Mouse (Mus musculus): ENCODE results near the gene 2310011J03Rik.

2310011J03Rik gene

GRCm38 (mm10) chr10:80292251-80293146, 27.8 kb downstream of the 2310011J03Rik start, which contains the start of gene Rps15:
Rps15 (plus strand) TSS chr10:80292453.
- DNase-seq (ENCODE audit: low spot score): peak; percentile 98

GRCm38 (mm10) chr10:80288657-80289056, 31.7 kb downstream of the 2310011J03Rik start:
- no peak for DNase-seq (ENCODE audit: low spot score)

DNA sequence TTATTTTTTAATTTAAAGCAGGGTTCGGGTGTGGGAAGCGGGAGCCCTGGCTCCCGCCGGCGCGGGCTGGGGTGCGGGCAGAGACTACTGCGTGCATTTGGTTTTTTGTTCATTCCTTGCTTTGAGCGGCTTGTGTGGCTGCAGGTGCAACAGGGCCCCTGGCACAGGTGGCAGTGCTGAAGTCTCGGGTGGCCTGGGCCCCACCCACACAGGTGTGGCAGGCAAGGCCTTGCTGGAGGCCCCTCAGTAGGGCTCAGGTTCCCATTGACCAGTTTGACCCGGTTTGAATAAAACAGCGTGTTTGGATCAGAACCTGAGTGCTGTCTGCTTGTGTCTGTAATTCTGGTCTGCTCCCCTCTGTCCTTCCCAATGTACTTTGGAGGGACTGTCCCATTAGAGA, 32.2 kb downstream of the 2310011J03Rik start:
- DNase-seq (ENCODE audit: low spot score): no peak

DNA sequence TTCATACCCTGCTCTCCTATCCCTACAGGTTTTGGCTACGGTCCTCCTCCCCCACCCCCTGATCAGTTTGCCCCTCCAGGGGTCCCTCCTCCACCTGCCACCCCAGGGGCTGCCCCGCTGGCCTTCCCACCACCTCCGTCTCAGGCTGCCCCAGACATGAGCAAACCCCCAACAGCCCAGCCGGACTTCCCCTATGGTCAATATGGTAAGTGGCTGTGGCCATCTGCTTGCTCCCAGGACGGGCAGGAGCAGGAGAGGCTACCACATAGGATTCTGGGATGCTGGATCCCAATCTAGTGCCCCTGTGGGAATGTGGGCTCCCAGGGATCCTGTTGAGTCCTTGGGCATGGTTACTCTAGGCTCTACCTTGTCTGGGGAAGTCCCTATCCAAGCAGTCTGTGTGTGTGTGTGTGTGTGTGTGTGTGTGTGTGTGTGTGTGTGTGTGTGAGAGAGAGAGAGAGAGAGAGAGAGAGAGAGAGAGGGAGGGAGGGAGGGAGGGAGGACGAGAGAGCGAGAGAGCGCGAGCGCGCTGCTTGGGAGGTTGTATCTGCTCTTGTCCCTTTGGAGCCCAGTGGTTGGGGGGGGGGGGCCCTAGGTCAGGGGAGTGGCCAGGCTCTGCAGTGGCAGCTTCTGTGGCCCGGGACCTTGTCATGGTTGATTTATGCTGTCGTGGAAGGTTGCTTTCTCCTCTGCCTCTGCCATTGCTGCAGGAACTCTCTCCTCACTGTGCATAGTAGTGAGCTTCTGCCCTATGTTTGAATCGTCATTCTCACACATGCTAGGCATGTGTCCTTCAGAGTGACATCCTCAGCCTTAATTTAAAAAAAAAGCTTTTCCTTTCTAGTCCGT, 34.9 kb downstream of the 2310011J03Rik start:
- no peak for DNase-seq (ENCODE audit: low spot score)

DNA sequence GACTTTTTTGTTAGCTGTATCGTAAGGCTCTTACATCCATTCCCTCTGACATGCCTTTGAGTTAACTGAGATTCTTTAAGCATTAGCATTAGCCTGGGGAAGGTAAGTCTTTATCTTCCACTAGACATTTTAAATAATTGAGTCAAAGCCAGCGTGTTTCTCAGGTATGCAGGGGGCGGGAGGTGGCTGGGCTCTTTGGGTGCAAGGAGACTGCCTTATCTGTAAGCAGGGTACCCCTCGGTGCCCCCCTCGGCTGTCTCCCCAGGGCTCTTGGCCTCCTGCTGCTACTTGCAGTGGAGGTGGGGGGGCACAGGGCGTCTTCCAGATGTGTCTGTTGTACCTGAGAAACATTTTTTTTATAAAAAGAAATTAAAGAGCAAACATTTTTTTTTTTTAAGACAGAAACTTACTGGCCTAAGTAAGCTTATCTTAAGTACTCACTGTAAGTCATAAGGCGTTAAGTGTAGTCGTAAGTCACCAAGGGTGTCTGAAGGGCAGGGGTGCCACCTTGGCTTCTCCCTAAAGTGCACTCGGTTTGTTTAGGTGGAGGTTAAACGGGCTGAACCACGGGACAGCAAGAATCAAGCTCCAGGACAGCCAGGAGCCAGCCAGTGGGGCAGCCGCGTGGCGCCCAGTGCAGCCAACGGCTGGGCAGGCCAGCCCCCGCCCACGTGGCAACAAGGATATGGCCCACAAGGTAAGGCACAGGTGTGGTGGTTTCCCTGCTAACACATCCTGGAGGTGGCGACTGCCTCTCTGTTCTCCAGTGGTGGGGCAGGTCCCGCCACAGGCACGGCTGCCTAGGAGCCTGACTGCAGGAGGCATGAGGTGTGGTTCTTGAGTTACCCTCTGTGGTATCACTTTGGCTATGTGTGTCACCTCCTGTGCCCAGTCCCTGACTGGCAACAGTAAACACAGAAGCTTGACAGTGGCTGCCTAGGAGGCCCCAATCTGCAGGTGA, 37.6 kb downstream of the 2310011J03Rik start:
- no peak for DNase-seq (ENCODE audit: low spot score)

- DNase-seq (ENCODE audit: low spot score): no peak
Observed at GRCm38 (mm10) chr10:80281921-80282371, 38.4 kb downstream of the 2310011J03Rik start.

- no peak for DNase-seq (ENCODE audit: low spot score)
Observed at GRCm38 (mm10) chr10:80281304-80281703, 39.0 kb downstream of the 2310011J03Rik start.

DNA sequence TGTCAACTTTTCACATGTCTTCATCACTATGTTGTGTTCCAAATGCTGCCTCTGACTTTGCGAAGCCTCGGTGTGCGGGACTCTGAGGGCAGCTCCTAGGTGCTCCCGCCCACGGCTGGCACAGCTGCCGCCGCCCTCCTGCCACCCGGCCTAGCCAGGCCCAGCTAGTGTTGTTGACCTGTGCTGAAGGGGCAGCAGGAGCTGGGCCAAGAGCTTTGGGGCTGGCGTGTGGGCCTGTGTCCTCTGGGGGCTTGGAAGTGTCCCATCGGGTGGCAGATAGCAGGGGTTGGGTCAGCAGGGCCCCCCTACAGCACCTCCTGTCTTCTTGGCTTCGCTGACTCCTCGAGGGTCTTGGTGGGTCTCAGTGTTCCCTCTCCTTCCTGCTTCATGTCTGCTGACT, 41.1 kb downstream of the 2310011J03Rik start:
- no peak for DNase-seq (ENCODE audit: low spot score)

- DNase-seq (ENCODE audit: low spot score): no peak
Observed at GRCm38 (mm10) chr10:80278390-80278789, 41.9 kb downstream of the 2310011J03Rik start.

DNA sequence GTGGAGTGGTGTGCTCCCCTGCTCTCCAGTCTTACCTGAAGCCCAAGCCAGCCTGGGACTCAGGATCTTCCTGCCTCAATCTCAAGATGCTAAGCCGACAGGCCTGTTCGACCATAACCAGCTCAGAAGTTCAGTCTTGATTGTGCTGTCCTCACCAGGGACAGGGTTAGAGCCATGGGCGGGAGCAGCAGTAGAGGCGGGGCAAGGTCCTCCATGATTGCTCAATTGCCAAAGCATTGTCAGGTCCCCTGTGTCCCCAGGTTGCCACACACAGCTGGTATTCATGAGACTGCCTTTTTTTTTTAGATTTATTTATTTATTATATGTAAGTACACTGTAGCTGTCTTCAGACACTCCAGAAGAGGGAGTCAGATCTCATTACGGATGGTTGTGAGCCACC, 44.1 kb downstream of the 2310011J03Rik start:
- no peak for DNase-seq (ENCODE audit: low spot score)

DNA sequence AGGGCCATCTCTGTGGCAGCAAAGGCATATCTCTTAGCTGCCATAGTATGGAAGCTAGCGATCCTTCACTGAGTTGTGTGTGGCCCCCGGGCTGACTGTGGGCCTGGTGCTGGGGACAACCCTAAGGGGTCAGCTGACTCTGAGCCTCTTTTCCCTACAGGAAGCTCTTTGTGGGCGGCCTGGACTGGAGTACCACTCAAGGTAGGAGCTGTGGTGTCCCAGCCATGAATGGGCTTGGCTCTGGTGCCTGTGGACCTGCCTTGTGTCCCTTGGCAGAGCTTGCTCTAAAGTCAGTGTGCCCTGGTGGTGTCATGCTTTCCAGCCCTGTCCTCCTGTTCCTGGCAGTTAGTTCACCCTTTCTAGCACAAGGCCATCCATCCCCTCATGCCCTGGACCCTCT, 46.5 kb downstream of the 2310011J03Rik start:
- no peak for DNase-seq (ENCODE audit: low spot score)

- no peak for DNase-seq (ENCODE audit: low spot score)
Observed at GRCm38 (mm10) chr10:80271870-80272585, 48.3 kb downstream of the 2310011J03Rik start.

- DNase-seq (ENCODE audit: low spot score): no peak
Observed at GRCm38 (mm10) chr10:80271186-80271843, 49.0 kb downstream of the 2310011J03Rik start.

DNA sequence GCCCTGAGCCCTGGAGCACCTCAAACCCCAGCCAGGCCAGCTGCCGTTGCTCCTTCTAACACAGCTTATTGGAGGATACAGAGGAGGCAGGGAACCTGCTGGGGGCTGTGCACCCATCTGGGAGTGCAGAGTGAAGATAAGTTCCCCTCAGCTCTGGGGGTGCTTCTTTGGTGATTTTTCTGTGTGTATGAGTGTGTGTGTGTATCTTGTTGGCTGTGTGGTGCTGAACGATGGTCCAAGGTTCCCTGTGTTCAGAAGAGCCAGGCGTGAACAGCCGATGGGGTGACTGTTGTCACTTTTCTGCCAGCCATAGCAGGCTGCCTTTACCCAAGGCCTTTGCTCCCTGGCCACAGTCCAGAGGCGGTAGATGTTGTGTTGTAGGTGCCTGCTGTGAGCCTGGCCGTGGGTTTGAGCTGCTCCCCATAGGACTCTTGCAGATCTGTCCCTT, 49.6 kb downstream of the 2310011J03Rik start:
- no peak for DNase-seq (ENCODE audit: low spot score)

GRCm38 (mm10) chr10:80270099-80270498, 50.2 kb downstream of the 2310011J03Rik start:
- no peak for DNase-seq (ENCODE audit: low spot score)

Measured in embryo, embryonic 10.5 days (tissue).